Mouse (Mus musculus): ENCODE measurements around the gene Zfp966.
"Not testable (repeated sequence)": the region's sequence is repeated elsewhere in the genome, so short reads cannot be mapped to it uniquely, and the experiment has no call there.

Gene Zfp966

DNA sequence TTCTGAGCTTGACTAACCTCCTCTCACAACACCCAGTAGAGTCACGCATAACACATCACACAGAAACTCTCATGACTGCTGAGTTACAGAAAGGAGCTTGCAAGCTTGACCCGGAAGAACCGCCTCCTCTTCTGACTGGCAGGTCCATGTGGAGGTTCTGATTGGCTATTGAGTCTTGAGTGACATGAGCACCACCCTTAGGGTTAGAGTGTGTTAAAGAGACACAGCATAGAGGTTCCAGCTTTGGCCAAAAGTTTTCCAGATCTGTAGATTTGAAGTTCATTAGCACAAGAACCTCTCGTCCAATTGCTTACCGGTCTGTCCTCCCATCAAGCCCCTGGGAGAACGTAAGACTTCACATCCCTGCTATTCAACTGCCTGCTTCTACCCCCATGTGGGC lies at the start of gene Zfp966:
Gene Zfp966, minus strand, starts transcription at position 101 of the 400 bp plus-strand sequence.
- not testable (repeated sequence) for DNase-seq (ENCODE audit: low spot score)

DNA sequence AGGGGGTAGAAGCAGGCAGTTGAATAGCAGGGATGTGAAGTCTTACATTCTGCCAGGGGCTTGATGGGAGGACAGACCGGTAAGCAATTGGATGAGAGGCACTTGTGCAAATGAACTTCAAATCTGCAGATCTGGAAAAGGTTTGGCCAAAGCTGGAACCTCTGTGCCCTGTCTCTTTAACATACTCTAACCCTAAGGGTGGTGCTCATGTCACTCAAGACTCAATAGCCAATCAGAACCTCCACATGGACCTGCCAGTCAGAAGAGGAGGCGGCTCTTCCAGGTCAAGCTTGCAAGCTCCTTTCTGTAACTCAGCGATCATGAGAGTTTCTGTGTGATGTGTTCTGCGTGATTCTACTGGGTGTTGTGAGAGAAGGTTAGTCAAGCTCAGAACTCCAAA lies 34.1 kb upstream of the Zfp966 start, which contains the start of gene Gm2026:
Gene Gm2026, plus strand, starts transcription at position 301 of the 400 bp plus-strand sequence.
- not testable (repeated sequence) for DNase-seq (ENCODE audit: low spot score)

DNA sequence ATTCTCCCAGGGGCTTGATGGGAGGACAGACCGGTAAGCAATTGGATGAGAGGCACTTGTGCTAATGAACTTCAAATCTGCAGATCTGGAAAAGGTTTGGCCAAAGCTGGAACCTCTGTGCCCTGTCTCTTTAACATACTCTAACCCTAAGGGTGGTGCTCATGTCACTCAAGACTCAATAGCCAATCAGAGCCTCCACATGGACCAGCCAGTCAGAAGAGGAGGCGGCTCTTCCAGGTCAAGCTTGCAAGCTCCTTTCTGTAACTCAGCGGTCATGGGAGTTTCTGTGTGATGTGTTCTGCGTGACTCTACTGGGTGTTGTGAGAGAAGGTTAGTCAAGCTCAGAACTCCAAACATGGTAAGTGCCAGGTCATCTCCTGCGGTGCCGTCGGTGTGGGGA lies 61.9 kb downstream of the Zfp966 start, which contains the start of gene Gm6710:
Gene Gm6710, plus strand, starts transcription at position 196 of the 400 bp plus-strand sequence.
- not testable (repeated sequence) for DNase-seq (ENCODE audit: low spot score)

All from ovary, postnatal 14 days (tissue).